In genomic region chr11:101131701-101132100, GRCm38 (mm10) we compare ENCODE assay signal across 9 mouse cellular contexts. TPM values are rescaled to one million over a fixed set of nuclear protein-coding genes. Genes with fewer than 3 reads are reported as not detected.
DNase-seq lines count a peak whose midpoint lies in the region; ATAC-seq lines count a peak whose summit lies in the region.
"Had no signal": no experiment of that assay in that cellular context is flagged by ENCODE, and none has a peak within 500 bp of the region (broad histone marks: within the 10 kb centered on the region; RNA-seq: fewer than 3 reads in every experiment).

No protein-coding gene starts in this region.

- WGBS in forebrain, embryonic 11.5 days, result 89% methylated on average over 6 of the region's 6 CpGs
- WGBS in forebrain, embryonic 16.5 days, result 84% methylated on average over 6 of the region's 6 CpGs
- WGBS in liver, embryonic 11.5 days, result 86% methylated on average over 6 of the region's 6 CpGs
- 83% methylated on average over 6 of the region's 6 CpGs for WGBS in forebrain, embryonic 12.5 days

- DNase-seq in forebrain, embryonic 11.5 days (ENCODE audit: low spot score), result peak; percentile 69
- DNase-seq in liver, result peak; percentile 68
- no peak for DNase-seq in liver, embryonic 11.5 days (ENCODE audit: low spot score)
- DNase-seq in WW6 (ENCODE audit: low read depth, low spot score), result peak; percentile 75
- peak; percentile 25 for DNase-seq in lung, postnatal 36 days
- DNase-seq in heart, postnatal 25 days (ENCODE audit: low spot score), result no peak
- DNase-seq: heart, adult 11 months had no signal

- H3K4me2 ChIP-seq in forebrain, embryonic 11.5 days (ENCODE audit: low read depth, low read length, severe bottlenecking), result no peak overlapping the region
- H3K4me2 ChIP-seq in forebrain, embryonic 16.5 days (ENCODE audit: low read length), result no peak overlapping the region
- no peak overlapping the region for H3K4me2 ChIP-seq in liver, embryonic 11.5 days
- no peak overlapping the region for H3K4me2 ChIP-seq in forebrain, embryonic 12.5 days

- peaks cover 3% of the 10 kb centered on the region for H3K36me3 ChIP-seq in forebrain, embryonic 11.5 days (ENCODE audit: control insufficient read depth, insufficient read depth, low read length)
- H3K36me3 ChIP-seq in forebrain, embryonic 16.5 days (ENCODE audit: control insufficient read depth, insufficient read depth), result peaks cover 5% of the 10 kb centered on the region
- H3K36me3 ChIP-seq in liver, embryonic 11.5 days (ENCODE audit: control insufficient read depth, insufficient read depth, low read length), result peaks cover 5% of the 10 kb centered on the region
- H3K36me3 ChIP-seq in forebrain, embryonic 12.5 days (replicated peaks), result peaks cover 6% of the 10 kb centered on the region

- H3K4me1 ChIP-seq in forebrain, embryonic 11.5 days (replicated peaks; ENCODE audit: control insufficient read depth, insufficient read depth, low read length), result no peaks in the 10 kb centered on the region
- H3K4me1 ChIP-seq in forebrain, embryonic 16.5 days (replicated peaks; ENCODE audit: control insufficient read depth, insufficient read depth, low read length), result no peaks in the 10 kb centered on the region
- H3K4me1 ChIP-seq in liver, embryonic 11.5 days (replicated peaks; ENCODE audit: control insufficient read depth, insufficient read depth, low read length), result peaks cover 8% of the 10 kb centered on the region
- no peaks in the 10 kb centered on the region for H3K4me1 ChIP-seq in forebrain, embryonic 12.5 days

- H3K9ac ChIP-seq in forebrain, embryonic 11.5 days (ENCODE audit: low read length), result no peak overlapping the region
- H3K9ac ChIP-seq in forebrain, embryonic 16.5 days (replicated peaks; ENCODE audit: low read depth, low read length), result no peak overlapping the region
- H3K9ac ChIP-seq in liver, embryonic 11.5 days (ENCODE audit: low read depth, low read length), result no peak overlapping the region
- H3K9ac ChIP-seq in forebrain, embryonic 12.5 days, result no peak overlapping the region

- H3K27me3 ChIP-seq in forebrain, embryonic 11.5 days (ENCODE audit: control insufficient read depth, insufficient read depth, low read length), result no peaks in the 10 kb centered on the region
- H3K27me3 ChIP-seq in forebrain, embryonic 16.5 days (replicated peaks; ENCODE audit: control insufficient read depth, insufficient read depth, low read length), result no peaks in the 10 kb centered on the region
- H3K27me3 ChIP-seq in liver, embryonic 11.5 days (replicated peaks; ENCODE audit: control insufficient read depth, insufficient read depth, low read length), result no peaks in the 10 kb centered on the region
- H3K27me3 ChIP-seq in forebrain, embryonic 12.5 days, result no peaks in the 10 kb centered on the region

- no peak overlapping the region for H3K4me3 ChIP-seq in forebrain, embryonic 11.5 days (ENCODE audit: low read depth, low read length)
- H3K4me3 ChIP-seq in forebrain, embryonic 16.5 days (replicated peaks; ENCODE audit: low read length), result no peak overlapping the region
- no peak overlapping the region for H3K4me3 ChIP-seq in liver, embryonic 11.5 days (ENCODE audit: low read depth, low read length)
- H3K4me3 ChIP-seq in forebrain, embryonic 12.5 days (replicated peaks), result no peak overlapping the region

- no peak overlapping the region for H3K27ac ChIP-seq in forebrain, embryonic 11.5 days (ENCODE audit: low read depth, low read length)
- H3K27ac ChIP-seq in forebrain, embryonic 16.5 days (ENCODE audit: low read length), result no peak overlapping the region
- no peak overlapping the region for H3K27ac ChIP-seq in liver, embryonic 11.5 days (ENCODE audit: low read depth, low read length)
- no peak overlapping the region for H3K27ac ChIP-seq in forebrain, embryonic 12.5 days

- intact Hi-C loops in heart, postnatal 25 days (cut with DNase I), result no loop called here

- no peak for ATAC-seq in forebrain, embryonic 11.5 days (replicated peaks; ENCODE audit: low FRiP score)
- no peak for ATAC-seq in forebrain, embryonic 16.5 days
- ATAC-seq in liver, embryonic 11.5 days (replicated peaks; ENCODE audit: low FRiP score), result no peak
- no peak for ATAC-seq in forebrain, embryonic 12.5 days (ENCODE audit: low FRiP score)

- H3K9me3 ChIP-seq in forebrain, embryonic 11.5 days (ENCODE audit: control insufficient read depth, low read length), result peaks cover 2% of the 10 kb centered on the region; the same call in 1 of the 2 replicates
- H3K9me3 ChIP-seq in forebrain, embryonic 16.5 days (ENCODE audit: control insufficient read depth, low read length), result peaks cover 3% of the 10 kb centered on the region; the same call in 1 of the 2 replicates
- H3K9me3 ChIP-seq in liver, embryonic 11.5 days (ENCODE audit: control insufficient read depth, low read length), result no peaks in the 10 kb centered on the region
- no peaks in the 10 kb centered on the region for H3K9me3 ChIP-seq in forebrain, embryonic 12.5 days

RNA-seq across cellular contexts. Expression of gene Tubg1, which starts 12.0 kb away (rescaled TPM):
- 126 and 132 TPM in 2 replicates for polyA plus RNA-seq in forebrain, embryonic 11.5 days (2014; fragmentation: Nextera tagmentation; extraction: Ambion mirVana)
- polyA plus RNA-seq in forebrain, embryonic 16.5 days (2015; fragmentation: Nextera tagmentation; extraction: Ambion mirVana), result 90.7 and 93.0 TPM in 2 replicates
- polyA plus RNA-seq in liver, embryonic 11.5 days (2014; fragmentation: Nextera tagmentation; extraction: Ambion mirVana), result 82.3 and 85.3 TPM in 2 replicates
- 103 and 108 TPM in 2 replicates for polyA plus RNA-seq in forebrain, embryonic 12.5 days (2016; fragmentation: Nextera tagmentation; extraction: Ambion mirVana)
- 10 to 100 TPM; 24.4 to 27.3 TPM for total RNA-seq in heart, postnatal 25 days (2021)

RNA-seq across cellular contexts. Expression of gene Retreg3, which starts 12.0 kb away (rescaled TPM):
- 11.1 and 12.9 TPM in 2 replicates for polyA plus RNA-seq in forebrain, embryonic 11.5 days (2014; fragmentation: Nextera tagmentation; extraction: Ambion mirVana)
- 24.5 and 25.2 TPM in 2 replicates for polyA plus RNA-seq in forebrain, embryonic 16.5 days (2015; fragmentation: Nextera tagmentation; extraction: Ambion mirVana)
- 11.5 and 12.2 TPM in 2 replicates for polyA plus RNA-seq in liver, embryonic 11.5 days (2014; fragmentation: Nextera tagmentation; extraction: Ambion mirVana)
- 18.6 and 19.3 TPM in 2 replicates for polyA plus RNA-seq in forebrain, embryonic 12.5 days (2016; fragmentation: Nextera tagmentation; extraction: Ambion mirVana)
- 10 to 100 TPM; 34.0 to 35.5 TPM for total RNA-seq in heart, postnatal 25 days (2021)

RNA-seq across cellular contexts. Expression of gene Tubg2, which starts 24.0 kb away (rescaled TPM):
- polyA plus RNA-seq in forebrain, embryonic 11.5 days (2014; fragmentation: Nextera tagmentation; extraction: Ambion mirVana), result 3.9 and 4.5 TPM in 2 replicates
- polyA plus RNA-seq in forebrain, embryonic 16.5 days (2015; fragmentation: Nextera tagmentation; extraction: Ambion mirVana), result 36.2 and 43.0 TPM in 2 replicates
- polyA plus RNA-seq in liver, embryonic 11.5 days (2014; fragmentation: Nextera tagmentation; extraction: Ambion mirVana), result 1.3 and 1.8 TPM in 2 replicates
- polyA plus RNA-seq in forebrain, embryonic 12.5 days (2016; fragmentation: Nextera tagmentation; extraction: Ambion mirVana), result 7.6 and 8.3 TPM in 2 replicates
- total RNA-seq in heart, postnatal 25 days (2021), result 1 to 10 TPM; 2.5 to 3.9 TPM

RNA-seq across cellular contexts. Expression of gene Psmc3ip, which starts 36.5 kb away (rescaled TPM):
- polyA plus RNA-seq in forebrain, embryonic 11.5 days (2014; fragmentation: Nextera tagmentation; extraction: Ambion mirVana), result 74.1 and 79.7 TPM in 2 replicates
- polyA plus RNA-seq in forebrain, embryonic 16.5 days (2015; fragmentation: Nextera tagmentation; extraction: Ambion mirVana), result 37.3 and 43.6 TPM in 2 replicates
- 40.7 and 42.8 TPM in 2 replicates for polyA plus RNA-seq in liver, embryonic 11.5 days (2014; fragmentation: Nextera tagmentation; extraction: Ambion mirVana)
- 59.0 and 62.1 TPM in 2 replicates for polyA plus RNA-seq in forebrain, embryonic 12.5 days (2016; fragmentation: Nextera tagmentation; extraction: Ambion mirVana)
- total RNA-seq in heart, postnatal 25 days (2021), result 1 to 10 TPM; 3.1 TPM

RNA-seq across cellular contexts. Expression of gene Cntnap1, which starts 38.6 kb away (rescaled TPM):
- 0.35 and 0.55 TPM in 2 replicates for polyA plus RNA-seq in forebrain, embryonic 11.5 days (2014; fragmentation: Nextera tagmentation; extraction: Ambion mirVana)
- 0.77 and 1.5 TPM in 2 replicates for polyA plus RNA-seq in forebrain, embryonic 16.5 days (2015; fragmentation: Nextera tagmentation; extraction: Ambion mirVana)
- 0.34 and 0.40 TPM in 2 replicates for polyA plus RNA-seq in liver, embryonic 11.5 days (2014; fragmentation: Nextera tagmentation; extraction: Ambion mirVana)
- 0.46 and 0.57 TPM in 2 replicates for polyA plus RNA-seq in forebrain, embryonic 12.5 days (2016; fragmentation: Nextera tagmentation; extraction: Ambion mirVana)
- 1 to 10 TPM; 1.7 to 2.4 TPM for total RNA-seq in heart, postnatal 25 days (2021)

Comparison
In these comparisons a context has a peak if more than half of its experiments do, and no peak if none do; other contexts are left out.
1. DNase-seq: peak in forebrain, embryonic 11.5 days (single experiment), liver (single experiment), WW6 (single experiment) and lung, postnatal 36 days (single experiment); none in liver, embryonic 11.5 days (single experiment) and heart, postnatal 25 days (single experiment).